Mouse (Mus musculus): ENCODE measurements at regions not wholly inside any gene's neighbourhood (a gene's known extent, or its start where the extent isn't known, plus 50 kb on each side); places are given as distances from the start of the nearest gene placed in this dataset.
A peak's percentile ranks its signal among the peaks of the same experiment; 100 is the strongest.

- Histone ChIP-seq H3K9me3 (ENCODE audit: low read length) (no peaks in the 10 kb centered on the region), H3K9ac (replicated peaks; ENCODE audit: low read length) (no peak overlapping the region), H3K27ac (no peak overlapping the region), H3K4me3 (ENCODE audit: low read length) (no peak overlapping the region), H3K36me3 (ENCODE audit: insufficient read depth, low read length) (no peaks in the 10 kb centered on the region), H3K4me2 (ENCODE audit: low read depth, low read length) (no peak overlapping the region), H3K27me3 (ENCODE audit: insufficient read depth, low read length) (no peaks in the 10 kb centered on the region), H3K4me1 (ENCODE audit: insufficient read depth, low read length) (no peaks in the 10 kb centered on the region)
- no peak for ATAC-seq
- TF ChIP-seq CTCF (IDR thresholded peaks at IDR 0.05; ENCODE audit: low read depth), result no peak
- no peak for DNase-seq (ENCODE audit: low spot score)
Measured at GRCm38 (mm10) chr9:14024216-14024615, 196.7 kb downstream of the Fam76b start.

- Histone ChIP-seq H3K4me2 (ENCODE audit: low read depth, low read length) (no peak overlapping the region), H3K9me3 (ENCODE audit: low read length) (no peaks in the 10 kb centered on the region), H3K36me3 (ENCODE audit: insufficient read depth, low read length) (no peaks in the 10 kb centered on the region), H3K27me3 (ENCODE audit: insufficient read depth, low read length) (no peaks in the 10 kb centered on the region), H3K27ac (no peak overlapping the region), H3K4me1 (ENCODE audit: insufficient read depth, low read length) (no peaks in the 10 kb centered on the region), H3K9ac (replicated peaks; ENCODE audit: low read length) (no peak overlapping the region), H3K4me3 (ENCODE audit: low read length) (no peak overlapping the region)
- DNase-seq (ENCODE audit: low spot score), result no peak
- no peak for TF ChIP-seq CTCF (IDR thresholded peaks at IDR 0.05; ENCODE audit: low read depth)
- WGBS, result 67% methylated on average over 3 of the region's 3 CpGs
- ATAC-seq, result no peak
Measured at GRCm38 (mm10) chr9:14024701-14025100, 197.2 kb downstream of the Fam76b start.

GRCm38 (mm10) chr9:14028056-14028455, 200.5 kb downstream of the Fam76b start:
- no peak for TF ChIP-seq CTCF (IDR thresholded peaks at IDR 0.05; ENCODE audit: low read depth)
- H3K4me2 ChIP-seq (ENCODE audit: low read depth, low read length), result no peak overlapping the region

GRCm38 (mm10) chr9:14031358-14032047, 204.0 kb downstream of the Fam76b start:
- DNase-seq (ENCODE audit: low spot score) (peak; percentile 36), ATAC-seq (peak; percentile 87)
- no peak overlapping the region for H3K4me2 ChIP-seq (ENCODE audit: low read depth, low read length)
- H3K27ac ChIP-seq, result peak overlapping the region; percentile 32; the same call in 1 of the 2 replicates
- TF ChIP-seq CTCF (IDR thresholded peaks at IDR 0.05; ENCODE audit: low read depth), result no peak
- no peak overlapping the region for H3K9ac ChIP-seq (replicated peaks; ENCODE audit: low read length)
- WGBS, result 37% methylated on average over 6 of the region's 6 CpGs
- H3K36me3 ChIP-seq (ENCODE audit: insufficient read depth, low read length), result no peaks in the 10 kb centered on the region
- no peak overlapping the region for H3K4me3 ChIP-seq (ENCODE audit: low read length)
- no peaks in the 10 kb centered on the region for H3K9me3 ChIP-seq (ENCODE audit: low read length)
- H3K27me3 ChIP-seq (ENCODE audit: insufficient read depth, low read length), result no peaks in the 10 kb centered on the region
- H3K4me1 ChIP-seq (ENCODE audit: insufficient read depth, low read length), result no peaks in the 10 kb centered on the region

More at GRCm38 (mm10) chr9:14028056-14028455, 200.5 kb downstream of the Fam76b start:
- Histone ChIP-seq H3K27me3 (ENCODE audit: insufficient read depth, low read length) (no peaks in the 10 kb centered on the region), H3K9me3 (ENCODE audit: low read length) (no peaks in the 10 kb centered on the region), H3K36me3 (ENCODE audit: insufficient read depth, low read length) (no peaks in the 10 kb centered on the region), H3K27ac (no peak overlapping the region), H3K4me1 (ENCODE audit: insufficient read depth, low read length) (no peaks in the 10 kb centered on the region), H3K9ac (replicated peaks; ENCODE audit: low read length) (no peak overlapping the region), H3K4me3 (ENCODE audit: low read length) (no peak overlapping the region)
- ATAC-seq, result no peak
- DNase-seq (ENCODE audit: low spot score), result no peak
- 72% methylated on average over 5 of the region's 5 CpGs for WGBS

- ATAC-seq, result peak; percentile 57; the same call in 1 of the 2 replicates
- Histone ChIP-seq H3K4me2 (ENCODE audit: low read depth, low read length) (no peak overlapping the region), H3K9ac (replicated peaks; ENCODE audit: low read length) (no peak overlapping the region)
Measured at GRCm38 (mm10) chr9:14032048-14032362, 204.5 kb downstream of the Fam76b start.

GRCm38 (mm10) chr9:14035526-14035925, 208.0 kb downstream of the Fam76b start:
- ATAC-seq (no peak), DNase-seq (ENCODE audit: low spot score) (no peak)
- Histone ChIP-seq H3K27ac (no peak overlapping the region), H3K27me3 (ENCODE audit: insufficient read depth, low read length) (no peaks in the 10 kb centered on the region), H3K4me2 (ENCODE audit: low read depth, low read length) (no peak overlapping the region), H3K9ac (replicated peaks; ENCODE audit: low read length) (no peak overlapping the region), H3K4me3 (ENCODE audit: low read length) (no peak overlapping the region), H3K36me3 (ENCODE audit: insufficient read depth, low read length) (no peaks in the 10 kb centered on the region), H3K4me1 (ENCODE audit: insufficient read depth, low read length) (no peaks in the 10 kb centered on the region), H3K9me3 (ENCODE audit: low read length) (no peaks in the 10 kb centered on the region)
- no peak for TF ChIP-seq CTCF (IDR thresholded peaks at IDR 0.05; ENCODE audit: low read depth)
- WGBS, result 82% methylated on average over 2 of the region's 2 CpGs

More at GRCm38 (mm10) chr9:14032048-14032362, 204.5 kb downstream of the Fam76b start:
- no peak overlapping the region for H3K4me3 ChIP-seq (ENCODE audit: low read length)
- WGBS, result 61% methylated on average over 1 of the region's 1 CpGs
- H3K27ac ChIP-seq, result peak overlapping the region; percentile 32; the same call in 1 of the 2 replicates
- DNase-seq (ENCODE audit: low spot score), result no peak
- no peaks in the 10 kb centered on the region for H3K4me1 ChIP-seq (ENCODE audit: insufficient read depth, low read length)
- TF ChIP-seq CTCF (IDR thresholded peaks at IDR 0.05; ENCODE audit: low read depth), result no peak
- no peaks in the 10 kb centered on the region for H3K36me3 ChIP-seq (ENCODE audit: insufficient read depth, low read length)
- no peaks in the 10 kb centered on the region for H3K9me3 ChIP-seq (ENCODE audit: low read length)
- H3K27me3 ChIP-seq (ENCODE audit: insufficient read depth, low read length), result no peaks in the 10 kb centered on the region

- Histone ChIP-seq H3K4me3 (ENCODE audit: low read length) (no peak overlapping the region), H3K9ac (replicated peaks; ENCODE audit: low read length) (no peak overlapping the region), H3K27me3 (ENCODE audit: insufficient read depth, low read length) (no peaks in the 10 kb centered on the region), H3K9me3 (ENCODE audit: low read length) (no peaks in the 10 kb centered on the region), H3K27ac (no peak overlapping the region), H3K4me1 (ENCODE audit: insufficient read depth, low read length) (no peaks in the 10 kb centered on the region), H3K4me2 (ENCODE audit: low read depth, low read length) (no peak overlapping the region), H3K36me3 (ENCODE audit: insufficient read depth, low read length) (no peaks in the 10 kb centered on the region)
- ATAC-seq, result no peak
- no peak for TF ChIP-seq CTCF (IDR thresholded peaks at IDR 0.05; ENCODE audit: low read depth)
- DNase-seq (ENCODE audit: low spot score), result no peak
- 71% methylated on average over 2 of the region's 2 CpGs for whole genome bisulfite sequencing
Measured at GRCm38 (mm10) chr9:14041900-14042435, 214.5 kb downstream of the Fam76b start.
